Mouse (Mus musculus): ENCODE results near the gene Ano1. TPM values are rescaled to one million over a fixed set of nuclear protein-coding genes. Genes with fewer than 3 reads are reported as not detected.

The Ano1 gene
- polyA plus RNA-seq, 1 experiment from 2014 or later: 69.0 TPM

GRCm38 (mm10) chr7:144600333-144600900, 151.4 kb downstream of the Ano1 start:
- no peak overlapping the region for H3K4me2 ChIP-seq (replicated peaks; ENCODE audit: low read depth, low read length)
- H3K27me3 ChIP-seq (replicated peaks; ENCODE audit: insufficient read depth, low read length): no peaks in the 10 kb centered on the region
- DNase-seq (ENCODE audit: low spot score) (no peak), ATAC-seq (no peak)
- TF ChIP-seq EP300 (IDR thresholded peaks at IDR 0.05) (no peak), CTCF (IDR thresholded peaks at IDR 0.05) (no peak)
- WGBS: 65% methylated on average over 6 of the region's 6 CpGs
- no peak overlapping the region for H3K27ac ChIP-seq (ENCODE audit: low read length)
- no peak overlapping the region for H3K9ac ChIP-seq (replicated peaks; ENCODE audit: low read depth)
- H3K9me3 ChIP-seq (ENCODE audit: low read length): no peaks in the 10 kb centered on the region
- 0 out of 2 replicates have a peak, but pooled peaks cover 7% of the 10 kb centered on the region for H3K36me3 ChIP-seq (ENCODE audit: insufficient read depth, low read length)
- H3K4me1 ChIP-seq (ENCODE audit: insufficient read depth, low read depth, low read length): no peaks in the 10 kb centered on the region
- no peak overlapping the region for H3K4me3 ChIP-seq (ENCODE audit: low read depth, low read length)

- ATAC-seq (no peak), DNase-seq (ENCODE audit: low spot score) (no peak)
- H3K4me3 ChIP-seq (ENCODE audit: low read depth, low read length): no peak overlapping the region
- H3K4me1 ChIP-seq (ENCODE audit: insufficient read depth, low read depth, low read length): no peaks in the 10 kb centered on the region
- H3K4me2 ChIP-seq (replicated peaks; ENCODE audit: low read depth, low read length): no peak overlapping the region
- H3K27ac ChIP-seq (ENCODE audit: low read length): no peak overlapping the region
- WGBS: 66% methylated on average over 3 of the region's 3 CpGs
- H3K36me3 ChIP-seq (ENCODE audit: insufficient read depth, low read length): no peaks in the 10 kb centered on the region
- TF ChIP-seq CTCF (IDR thresholded peaks at IDR 0.05) (peak; percentile 48), EP300 (IDR thresholded peaks at IDR 0.05) (no peak)
- no peaks in the 10 kb centered on the region for H3K27me3 ChIP-seq (replicated peaks; ENCODE audit: insufficient read depth, low read length)
- no peaks in the 10 kb centered on the region for H3K9me3 ChIP-seq (ENCODE audit: low read length)
- H3K9ac ChIP-seq (replicated peaks; ENCODE audit: low read depth): no peak overlapping the region
Observed at GRCm38 (mm10) chr7:144589508-144589907, 162.3 kb downstream of the Ano1 start.

GRCm38 (mm10) chr7:144587291-144587690, 164.5 kb downstream of the Ano1 start:
- H3K4me1 ChIP-seq (ENCODE audit: insufficient read depth, low read depth, low read length): no peaks in the 10 kb centered on the region
- H3K4me2 ChIP-seq (replicated peaks; ENCODE audit: low read depth, low read length): no peak overlapping the region
- H3K4me3 ChIP-seq (ENCODE audit: low read depth, low read length): no peak overlapping the region
- H3K27ac ChIP-seq (ENCODE audit: low read length): no peak overlapping the region
- H3K36me3 ChIP-seq (ENCODE audit: insufficient read depth, low read length): no peaks in the 10 kb centered on the region
- no peak for ATAC-seq
- 33% methylated on average over 2 of the region's 2 CpGs for WGBS
- H3K9ac ChIP-seq (replicated peaks; ENCODE audit: low read depth): no peak overlapping the region
- H3K9me3 ChIP-seq (ENCODE audit: low read length): no peaks in the 10 kb centered on the region
- DNase-seq (ENCODE audit: low spot score): peak; percentile 56
- TF ChIP-seq CTCF (IDR thresholded peaks at IDR 0.05): peak; percentile 70
- no peak for TF ChIP-seq EP300 (IDR thresholded peaks at IDR 0.05)
- H3K27me3 ChIP-seq (replicated peaks; ENCODE audit: insufficient read depth, low read length): no peaks in the 10 kb centered on the region

DNA sequence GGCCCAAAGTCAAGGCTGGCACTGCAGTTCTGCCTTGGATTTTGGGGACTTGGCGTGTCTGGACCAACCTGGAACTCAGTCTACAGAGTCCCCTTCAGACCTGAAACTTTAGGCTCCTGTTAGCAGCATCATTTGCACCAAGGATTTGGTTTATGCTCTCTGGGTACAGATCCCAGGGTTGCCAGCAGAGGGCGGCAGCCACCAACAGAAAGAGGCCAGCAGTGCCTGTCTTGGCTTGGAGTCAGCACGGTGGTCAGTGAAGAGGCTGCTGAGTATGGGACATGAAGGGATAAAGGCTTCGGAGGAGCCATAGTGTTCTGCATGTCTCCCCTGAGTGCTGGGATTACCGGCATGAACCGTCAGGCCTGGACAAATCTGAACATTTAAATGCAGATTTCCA, 166.1 kb downstream of the Ano1 start:
- Histone ChIP-seq H3K36me3 (ENCODE audit: insufficient read depth, low read length) (no peaks in the 10 kb centered on the region), H3K4me3 (ENCODE audit: low read depth, low read length) (no peak overlapping the region), H3K27me3 (replicated peaks; ENCODE audit: insufficient read depth, low read length) (no peaks in the 10 kb centered on the region), H3K4me1 (ENCODE audit: insufficient read depth, low read depth, low read length) (peaks cover 6% of the 10 kb centered on the region; the same call in 1 of the 2 replicates), H3K9me3 (ENCODE audit: low read length) (no peaks in the 10 kb centered on the region), H3K27ac (ENCODE audit: low read length) (no peak overlapping the region), H3K9ac (replicated peaks; ENCODE audit: low read depth) (no peak overlapping the region), H3K4me2 (replicated peaks; ENCODE audit: low read depth, low read length) (no peak overlapping the region)
- no peak for ATAC-seq
- peak; percentile 75 for DNase-seq (ENCODE audit: low spot score)
- WGBS: 3% methylated on average over 6 of the region's 6 CpGs
- TF ChIP-seq EP300 (IDR thresholded peaks at IDR 0.05) (no peak), CTCF (IDR thresholded peaks at IDR 0.05) (peak; percentile 98)

DNA sequence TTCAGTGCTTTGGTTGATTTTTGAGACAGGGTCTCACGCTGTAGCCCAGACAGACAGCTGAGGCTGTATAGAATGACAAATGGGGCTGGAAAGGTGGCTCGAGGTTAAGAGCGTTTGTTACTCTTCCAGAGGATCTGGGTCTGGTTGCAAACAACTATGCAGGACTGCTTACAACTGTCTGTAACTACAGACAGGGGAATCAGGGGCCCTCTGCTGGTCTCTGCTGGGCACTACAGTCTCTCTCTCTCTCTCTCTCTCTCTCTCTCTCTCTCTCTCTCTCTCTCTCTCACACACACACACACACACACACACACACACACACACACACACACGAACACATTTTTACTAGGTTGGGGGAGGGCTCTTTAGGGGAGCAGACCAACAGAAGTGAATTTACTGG, 168.2 kb downstream of the Ano1 start:
- H3K9me3 ChIP-seq (ENCODE audit: low read length): no peaks in the 10 kb centered on the region
- no peaks in the 10 kb centered on the region for H3K27me3 ChIP-seq (replicated peaks; ENCODE audit: insufficient read depth, low read length)
- ATAC-seq: no peak
- WGBS: 0% methylated on average over 4 of the region's 4 CpGs
- no peak overlapping the region for H3K4me2 ChIP-seq (replicated peaks; ENCODE audit: low read depth, low read length)
- peak; percentile 72 for DNase-seq (ENCODE audit: low spot score)
- 0 out of 2 replicates have a peak, but pooled peaks cover 4% of the 10 kb centered on the region for H3K36me3 ChIP-seq (ENCODE audit: insufficient read depth, low read length)
- H3K4me1 ChIP-seq (ENCODE audit: insufficient read depth, low read depth, low read length): peaks cover 6% of the 10 kb centered on the region; the same call in 1 of the 2 replicates
- H3K4me3 ChIP-seq (ENCODE audit: low read depth, low read length): no peak overlapping the region
- H3K27ac ChIP-seq (ENCODE audit: low read length): no peak overlapping the region
- H3K9ac ChIP-seq (replicated peaks; ENCODE audit: low read depth): no peak overlapping the region
- no peak for TF ChIP-seq EP300 (IDR thresholded peaks at IDR 0.05)
- peak; percentile 75 for TF ChIP-seq CTCF (IDR thresholded peaks at IDR 0.05)

DNA sequence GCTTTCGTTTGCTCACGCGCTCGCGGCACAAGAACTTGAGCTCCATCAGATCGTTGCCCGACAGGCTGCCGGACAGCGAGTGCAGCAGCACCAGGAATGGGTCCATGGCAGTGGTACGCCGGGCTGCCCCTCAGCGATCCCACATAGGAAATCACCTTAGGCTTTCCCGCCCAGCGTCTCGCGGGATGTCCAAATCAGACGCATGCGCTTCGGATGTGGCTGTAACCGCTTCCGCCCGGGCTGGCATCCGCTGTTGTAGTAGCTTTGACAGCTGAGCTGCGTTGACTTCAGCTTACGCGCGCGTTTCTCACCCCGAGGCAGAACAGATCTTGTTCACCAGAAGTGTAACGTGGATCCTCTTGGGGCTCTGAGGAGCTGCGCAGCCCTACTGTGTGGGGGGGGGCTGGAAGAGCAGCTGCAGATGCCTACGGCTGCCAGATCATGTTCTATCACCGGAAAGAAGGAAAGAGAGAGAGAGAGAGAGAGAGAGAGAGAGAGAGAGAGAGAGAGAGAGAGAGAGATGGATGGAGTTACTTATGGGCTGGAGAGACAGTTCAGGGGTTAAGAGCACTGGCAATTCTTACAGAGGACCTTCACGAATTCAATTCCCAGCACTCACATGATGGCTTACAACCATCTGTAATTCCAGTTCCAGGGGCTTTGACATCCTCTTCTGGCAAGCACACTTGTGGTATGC, 169.3 kb downstream of the Ano1 start, which contains the start of gene Fadd:
Fadd (minus strand) TSS at position 180 of the 697 bp plus-strand sequence.
- 1% methylated on average over 34 of the region's 34 CpGs for WGBS
- ATAC-seq: peak; percentile 84
- Histone ChIP-seq H3K4me3 (ENCODE audit: low read depth, low read length) (peak within 1 kb of the TSS; percentile 91), H3K4me2 (replicated peaks; ENCODE audit: low read depth, low read length) (peak within 1 kb of the TSS; percentile 85), H3K27ac (ENCODE audit: low read length) (peak within 1 kb of the TSS; percentile 84), H3K27me3 (replicated peaks; ENCODE audit: insufficient read depth, low read length) (no peaks in the 10 kb centered on the region), H3K9me3 (ENCODE audit: low read length) (no peaks in the 10 kb centered on the region), H3K36me3 (ENCODE audit: insufficient read depth, low read length) (0 out of 2 replicates have a peak, but pooled peaks cover 4% of the 10 kb centered on the region), H3K4me1 (ENCODE audit: insufficient read depth, low read depth, low read length) (peaks cover 6% of the 10 kb centered on the region; the same call in 1 of the 2 replicates), H3K9ac (replicated peaks; ENCODE audit: low read depth) (peak within 1 kb of the TSS; percentile 40)
- TF ChIP-seq EP300 (IDR thresholded peaks at IDR 0.05) (no peak), CTCF (IDR thresholded peaks at IDR 0.05) (no peak)
- peak; percentile 95 for DNase-seq (ENCODE audit: low spot score)
